Mouse (Mus musculus) monocyte, adult 5-6 weeks (primary cell): ENCODE results near the gene Tbrg1. TPM values are rescaled to one million over a fixed set of nuclear protein-coding genes. Genes with fewer than 3 reads are reported as not detected.

ENCODE experiments used
- ATAC-seq: fragments of 153-309, 156-312 bp; replicated peaks from 2 replicates; pipeline ENCODE4 v1.8.0; 2017; ENCODE audit warnings: mild to moderate bottlenecking; ENCODE audit not compliant: low TSS enrichment, insufficient number of reproducible peaks, severe bottlenecking, poor library complexity, low FRiP score
- total RNA-seq: library from RNA; stranded (forward); fragments of 200-1000, 200-491, 200-594 nt; gene quantifications from 3 replicates; pipeline ENCODE4 v1.2.3, GENCODE M21; 2017

The Tbrg1 gene
- total RNA-seq, 1 experiment from 2014 or later, result 27.0 TPM

GRCm38 (mm10) chr9:37636800-37637542, 20.1 kb downstream of the Tbrg1 start:
- ATAC-seq, result no peak

- no peak for ATAC-seq
These were observed 20.8 kb downstream of the Tbrg1 start for GRCm38 (mm10) chr9:37636335-37636734.

- ATAC-seq, result no peak
These were observed 22.8 kb downstream of the Tbrg1 start for GRCm38 (mm10) chr9:37634269-37634668.

- ATAC-seq, result no peak
These were observed 24.8 kb downstream of the Tbrg1 start for GRCm38 (mm10) chr9:37632305-37632704.

- ATAC-seq, result no peak
These were observed 27.2 kb downstream of the Tbrg1 start for GRCm38 (mm10) chr9:37629941-37630340.

- ATAC-seq, result no peak
These were observed 28.5 kb downstream of the Tbrg1 start for GRCm38 (mm10) chr9:37628581-37628980.

- no peak for ATAC-seq
These were observed 29.8 kb downstream of the Tbrg1 start for GRCm38 (mm10) chr9:37627263-37627662.

- no peak for ATAC-seq
These were observed 31.0 kb downstream of the Tbrg1 start for GRCm38 (mm10) chr9:37626103-37626567.

- no peak for ATAC-seq
These were observed 31.5 kb downstream of the Tbrg1 start for GRCm38 (mm10) chr9:37625641-37626040.

GRCm38 (mm10) chr9:37625129-37625528, 32.0 kb downstream of the Tbrg1 start:
- ATAC-seq, result no peak

- no peak for ATAC-seq
These were observed 32.6 kb downstream of the Tbrg1 start for GRCm38 (mm10) chr9:37624502-37624901.

GRCm38 (mm10) chr9:37623981-37624380, 33.1 kb downstream of the Tbrg1 start:
- ATAC-seq, result no peak

- no peak for ATAC-seq
These were observed 35.8 kb downstream of the Tbrg1 start for GRCm38 (mm10) chr9:37621290-37621689.

GRCm38 (mm10) chr9:37616770-37617169, 40.3 kb downstream of the Tbrg1 start:
- ATAC-seq, result no peak; the same call in 1 of the 2 replicates

GRCm38 (mm10) chr9:37615220-37615619, 41.9 kb downstream of the Tbrg1 start:
- no peak for ATAC-seq

- no peak for ATAC-seq
These were observed 42.8 kb downstream of the Tbrg1 start for GRCm38 (mm10) chr9:37614316-37614715.

- no peak for ATAC-seq
These were observed 43.2 kb downstream of the Tbrg1 start for GRCm38 (mm10) chr9:37613911-37614280.

GRCm38 (mm10) chr9:37613182-37613910, 43.8 kb downstream of the Tbrg1 start, which contains the start of gene Spa17:
Gene Spa17 (minus strand): TSS chr9:37613722.
- ATAC-seq, result peak; percentile 84

GRCm38 (mm10) chr9:37609558-37609957, 47.6 kb downstream of the Tbrg1 start:
- no peak for ATAC-seq

- ATAC-seq, result no peak
These were observed 52.0 kb downstream of the Tbrg1 start for GRCm38 (mm10) chr9:37605089-37605488.
